8 mouse cellular contexts compared by ENCODE assay signal in the genomic region with DNA sequence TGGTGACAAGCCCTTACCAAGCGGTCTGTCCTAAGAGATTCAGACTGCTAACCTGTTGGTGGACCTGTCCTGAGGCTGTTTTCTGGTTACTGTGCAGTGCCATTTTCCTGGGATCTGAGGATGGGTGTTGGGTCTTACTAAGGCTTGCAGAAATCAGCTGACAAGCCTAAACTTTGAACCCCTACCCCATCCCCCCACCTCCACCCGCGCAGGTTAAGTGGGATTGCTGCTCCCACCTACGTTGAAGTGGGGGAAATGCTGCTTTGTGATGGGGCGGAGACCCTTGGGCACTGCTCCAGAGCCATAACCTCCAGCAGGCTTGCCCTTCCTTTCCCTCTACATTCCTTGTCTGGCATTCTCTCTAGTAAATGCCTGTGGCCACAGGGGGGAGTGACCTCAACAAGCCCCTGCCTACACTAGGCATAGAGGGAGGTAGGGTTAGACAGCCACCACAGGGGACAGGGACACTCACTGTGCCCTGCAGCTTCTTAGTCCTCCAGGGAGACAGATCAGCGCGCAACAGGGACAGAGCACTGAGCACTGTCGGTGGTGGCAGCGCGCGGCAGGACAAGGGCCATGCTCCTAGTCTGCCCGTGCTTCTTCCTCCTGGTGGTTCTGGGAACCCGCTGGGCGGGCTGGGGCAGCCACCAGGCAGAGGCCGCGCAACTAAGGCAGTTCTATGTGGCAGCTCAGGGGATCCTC. TPM values are rescaled to one million over a fixed set of nuclear protein-coding genes. Genes with fewer than 3 reads are reported as not detected.
DNase-seq lines count a peak whose midpoint lies in the region; ATAC-seq lines count a peak whose summit lies in the region.

TSS of gene F5 (plus strand) at position 452 of the 702 bp plus-strand sequence.

- WGBS in hindbrain, embryonic 10.5 days = 9% methylated on average over 16 of the region's 16 CpGs
- 11% methylated on average over 16 of the region's 16 CpGs for WGBS in hindbrain, embryonic 16.5 days
- WGBS in neural tube, embryonic 13.5 days = 11% methylated on average over 16 of the region's 16 CpGs

- H3K4me1 ChIP-seq in hindbrain, embryonic 10.5 days (replicated peaks) = peaks cover 7% of the 10 kb centered on the region
- no peaks in the 10 kb centered on the region for H3K4me1 ChIP-seq in hindbrain, embryonic 16.5 days (ENCODE audit: control insufficient read depth, insufficient read depth, low read depth, low read length)
- H3K4me1 ChIP-seq in neural tube, embryonic 13.5 days (replicated peaks) = peaks cover 11% of the 10 kb centered on the region; the same call in 1 of the 2 replicates

- DNase-seq in hindbrain, embryonic 10.5 days (ENCODE audit: low spot score) = peak; percentile 10
- peak; percentile 43 for DNase-seq in embryo, embryonic 11 days
- DNase-seq in kidney, postnatal 14 days = peak; percentile 19
- DNase-seq in frontal cortex, postnatal 36 days (ENCODE audit: low spot score in 2 of 2) = no peak
- no peak for DNase-seq in thymus, postnatal 25 days
- DNase-seq in layer of hippocampus, postnatal 25 days (ENCODE audit: extremely low spot score in 1 of 2, low spot score in 1 of 2) = no peak

- no peak for ATAC-seq in hindbrain, embryonic 16.5 days
- no peak for ATAC-seq in neural tube, embryonic 13.5 days (ENCODE audit: low read depth)

- no peaks in the 10 kb centered on the region for H3K9me3 ChIP-seq in hindbrain, embryonic 10.5 days
- no peaks in the 10 kb centered on the region for H3K9me3 ChIP-seq in hindbrain, embryonic 16.5 days (ENCODE audit: control insufficient read depth, low read length)
- H3K9me3 ChIP-seq in neural tube, embryonic 13.5 days = no peaks in the 10 kb centered on the region

- peak within 1 kb of the TSS; percentile 35; the same call in 1 of the 2 replicates for H3K27ac ChIP-seq in hindbrain, embryonic 10.5 days
- no peak within 1 kb of the TSS for H3K27ac ChIP-seq in hindbrain, embryonic 16.5 days (ENCODE audit: low read depth, low read length)
- H3K27ac ChIP-seq in neural tube, embryonic 13.5 days (replicated peaks) = no peak within 1 kb of the TSS

- no peaks in the 10 kb centered on the region for H3K36me3 ChIP-seq in hindbrain, embryonic 10.5 days
- H3K36me3 ChIP-seq in hindbrain, embryonic 16.5 days (ENCODE audit: control insufficient read depth, insufficient read depth, low read length) = no peaks in the 10 kb centered on the region
- H3K36me3 ChIP-seq in neural tube, embryonic 13.5 days = no peaks in the 10 kb centered on the region

- no peak within 1 kb of the TSS for H3K4me2 ChIP-seq in hindbrain, embryonic 16.5 days (ENCODE audit: low read length)
- peak within 1 kb of the TSS; percentile 27; the same call in 1 of the 2 replicates for H3K4me2 ChIP-seq in neural tube, embryonic 13.5 days

- no peak within 1 kb of the TSS for H3K9ac ChIP-seq in hindbrain, embryonic 16.5 days (ENCODE audit: low read depth, low read length)
- no peak within 1 kb of the TSS for H3K9ac ChIP-seq in neural tube, embryonic 13.5 days

- H3K27me3 ChIP-seq in hindbrain, embryonic 10.5 days (ENCODE audit: insufficient read depth, poor library complexity, severe bottlenecking) = no peaks in the 10 kb centered on the region
- no peaks in the 10 kb centered on the region for H3K27me3 ChIP-seq in hindbrain, embryonic 16.5 days (replicated peaks; ENCODE audit: control insufficient read depth, insufficient read depth, low read length)
- 0 out of 2 replicates have a peak, but pooled peaks cover 5% of the 10 kb centered on the region for H3K27me3 ChIP-seq in neural tube, embryonic 13.5 days

- H3K4me3 ChIP-seq in hindbrain, embryonic 10.5 days = peak within 1 kb of the TSS; percentile 29
- H3K4me3 ChIP-seq in hindbrain, embryonic 16.5 days (ENCODE audit: low read length) = no peak within 1 kb of the TSS
- no peak within 1 kb of the TSS for H3K4me3 ChIP-seq in neural tube, embryonic 13.5 days

RNA-seq across cellular contexts. Expression of gene F5, which starts in this region (rescaled TPM):
- 0.30 and 0.34 TPM in 2 replicates for polyA plus RNA-seq in hindbrain, embryonic 10.5 days (2016; fragmentation: Nextera tagmentation; extraction: Ambion mirVana)
- polyA plus RNA-seq in hindbrain, embryonic 16.5 days (2015; fragmentation: Nextera tagmentation; extraction: Ambion mirVana) = 0.09 and 0.21 TPM in 2 replicates
- polyA plus RNA-seq in neural tube, embryonic 13.5 days (2015; fragmentation: Nextera tagmentation; extraction: Ambion mirVana) = 0.14 and 0.18 TPM in 2 replicates
- total RNA-seq in layer of hippocampus, postnatal 25 days (2021) = under 1 TPM; 0.57 to 0.68 TPM

Comparison
In these comparisons a context has a peak if more than half of its experiments do, and no peak if none do; other contexts are left out.
1. Peak in DNase-seq, H3K4me3 ChIP-seq and H3K27ac ChIP-seq in hindbrain, embryonic 10.5 days; RNA of the gene not detected or under 1 TPM.
2. DNase-seq: peak in embryo, embryonic 11 days (single experiment) and kidney, postnatal 14 days (single experiment); none in frontal cortex, postnatal 36 days (0 of 2), thymus, postnatal 25 days (single experiment) and layer of hippocampus, postnatal 25 days (0 of 2).